Mouse (Mus musculus): ENCODE measurements around the gene Dcaf5. TPM values are rescaled to one million over a fixed set of nuclear protein-coding genes. Genes with fewer than 3 reads are reported as not detected.

Gene Dcaf5
- polyA plus RNA-seq, 1 experiment from 2014 or later, result 22.9 TPM

DNA sequence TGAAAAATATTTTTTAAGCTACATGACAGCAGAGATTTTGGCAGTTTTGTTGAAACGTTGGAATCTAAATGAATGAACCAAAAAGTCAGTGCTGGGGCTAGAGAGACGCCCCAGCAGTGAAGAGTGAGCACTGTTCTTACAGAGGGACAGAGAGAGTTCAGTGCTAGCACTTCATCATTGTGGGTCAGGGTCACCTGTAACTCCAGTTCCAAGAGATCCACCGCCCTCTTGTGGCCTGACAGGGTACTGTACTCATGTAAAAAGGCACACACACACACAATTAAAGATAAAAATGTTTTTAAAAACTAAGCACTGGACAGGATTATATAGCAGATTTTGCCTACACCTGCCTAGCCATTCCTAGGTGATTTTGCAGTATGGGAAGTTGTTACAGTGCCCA is 29.8 kb downstream of the Dcaf5 start:
- Histone ChIP-seq H3K9me3 (no peaks in the 10 kb centered on the region), H3K4me1 (no peaks in the 10 kb centered on the region), H3K36me3 (peaks cover 33% of the 10 kb centered on the region), H3K27me3 (no peaks in the 10 kb centered on the region), H3K27ac (no peak overlapping the region), H3K4me2 (replicated peaks) (no peak overlapping the region), H3K9ac (no peak overlapping the region), H3K4me3 (no peak overlapping the region)
- no peak for ATAC-seq (ENCODE audit: insufficient number of reproducible peaks, insufficient read depth, low FRiP score, low TSS enrichment)
- 46% methylated on average over 3 of the region's 3 CpGs for whole genome bisulfite sequencing

DNA sequence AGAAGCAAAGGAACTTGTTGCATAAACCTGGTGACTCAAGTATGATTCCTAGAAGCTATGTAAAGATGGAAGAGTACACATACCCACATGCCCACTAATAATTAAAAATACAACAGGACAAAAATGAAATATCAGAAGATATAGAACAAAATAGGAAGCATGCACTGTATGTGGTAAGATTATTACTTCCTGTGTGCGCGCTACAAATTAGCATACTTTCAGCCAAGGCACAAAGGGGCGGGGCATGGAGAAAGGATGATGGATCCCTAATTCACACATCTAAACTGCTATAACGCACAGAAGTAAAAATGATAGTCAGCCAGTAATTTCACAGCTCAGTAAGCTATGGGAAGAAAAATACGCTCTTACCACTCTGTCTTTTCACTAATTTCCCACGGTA is 32.3 kb downstream of the Dcaf5 start:
- Histone ChIP-seq H3K9ac (no peak overlapping the region), H3K27ac (no peak overlapping the region), H3K4me2 (replicated peaks) (no peak overlapping the region), H3K9me3 (no peaks in the 10 kb centered on the region), H3K27me3 (no peaks in the 10 kb centered on the region), H3K36me3 (peaks cover 25% of the 10 kb centered on the region), H3K4me3 (no peak overlapping the region), H3K4me1 (no peaks in the 10 kb centered on the region)
- WGBS, result 90% methylated on average over 6 of the region's 6 CpGs
- ATAC-seq (ENCODE audit: insufficient number of reproducible peaks, insufficient read depth, low FRiP score, low TSS enrichment), result no peak

DNA sequence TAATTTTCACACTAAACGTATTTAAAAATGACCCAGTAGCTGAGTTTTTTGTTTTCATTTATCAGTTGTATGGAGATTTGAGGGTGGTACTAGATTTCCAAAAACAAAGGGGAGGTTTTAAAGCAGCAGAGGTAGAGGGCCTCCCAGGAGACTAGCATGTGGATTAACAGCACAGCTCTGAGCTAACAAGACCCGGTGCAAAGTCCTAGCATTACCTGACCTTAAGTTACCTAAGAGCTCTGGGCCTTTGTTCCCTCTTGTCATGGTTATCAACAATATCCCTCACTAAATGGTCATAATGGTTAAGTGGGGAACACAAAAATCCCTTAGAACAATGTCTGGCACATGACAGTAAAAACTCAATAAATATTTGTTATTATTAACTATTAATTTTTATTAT is 37.3 kb downstream of the Dcaf5 start:
- peaks cover 61% of the 10 kb centered on the region for H3K36me3 ChIP-seq

GRCm38 (mm10) chr12:80396397-80396796 is 40.0 kb downstream of the Dcaf5 start:
- 71% methylated on average over 6 of the region's 6 CpGs for WGBS
- ATAC-seq (ENCODE audit: insufficient number of reproducible peaks, insufficient read depth, low FRiP score, low TSS enrichment), result no peak

More for the DNA sequence above, 37.3 kb downstream of the Dcaf5 start:
- Histone ChIP-seq H3K9me3 (no peaks in the 10 kb centered on the region), H3K4me2 (replicated peaks) (no peak overlapping the region), H3K9ac (no peak overlapping the region), H3K4me1 (no peaks in the 10 kb centered on the region), H3K27ac (no peak overlapping the region), H3K4me3 (no peak overlapping the region), H3K27me3 (no peaks in the 10 kb centered on the region)
- 69% methylated on average over 2 of the region's 2 CpGs for whole genome bisulfite sequencing
- no peak for ATAC-seq (ENCODE audit: insufficient number of reproducible peaks, insufficient read depth, low FRiP score, low TSS enrichment)

DNA sequence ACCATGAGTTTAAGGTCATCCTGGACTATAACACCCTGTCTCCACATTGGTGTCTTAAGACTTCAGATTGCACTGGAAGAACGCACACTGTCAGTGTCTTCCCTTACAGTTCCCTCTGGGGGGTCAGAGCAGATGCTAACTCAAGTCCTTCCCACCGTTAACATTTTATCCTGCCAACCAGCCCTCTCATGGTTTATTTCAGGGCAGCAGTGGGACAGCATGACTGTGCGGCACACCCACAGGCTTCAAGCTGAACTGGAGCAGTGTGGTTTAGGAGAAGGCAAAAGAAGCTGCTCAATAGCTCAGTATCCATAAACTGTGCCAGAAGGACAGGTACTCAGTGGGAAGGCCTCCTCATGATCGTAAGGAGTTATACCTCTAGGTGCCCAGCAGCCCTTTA is 41.1 kb downstream of the Dcaf5 start:
- Histone ChIP-seq H3K9me3 (no peaks in the 10 kb centered on the region), H3K27me3 (no peaks in the 10 kb centered on the region), H3K4me2 (replicated peaks) (no peak overlapping the region), H3K27ac (no peak overlapping the region), H3K9ac (no peak overlapping the region), H3K36me3 (peaks cover 53% of the 10 kb centered on the region), H3K4me3 (no peak overlapping the region), H3K4me1 (no peaks in the 10 kb centered on the region)
- no peak for ATAC-seq (ENCODE audit: insufficient number of reproducible peaks, insufficient read depth, low FRiP score, low TSS enrichment)
- WGBS, result 94% methylated on average over 4 of the region's 4 CpGs

More at GRCm38 (mm10) chr12:80396397-80396796, 40.0 kb downstream of the Dcaf5 start:
- H3K36me3 ChIP-seq, result peaks cover 55% of the 10 kb centered on the region
- H3K4me3 ChIP-seq, result no peak overlapping the region
- H3K9me3 ChIP-seq, result no peaks in the 10 kb centered on the region
- H3K27me3 ChIP-seq, result no peaks in the 10 kb centered on the region
- no peak overlapping the region for H3K9ac ChIP-seq
- H3K4me2 ChIP-seq (replicated peaks), result no peak overlapping the region
- H3K4me1 ChIP-seq, result no peaks in the 10 kb centered on the region
- no peak overlapping the region for H3K27ac ChIP-seq

GRCm38 (mm10) chr12:80394045-80394444 is 42.4 kb downstream of the Dcaf5 start:
- ATAC-seq (ENCODE audit: insufficient number of reproducible peaks, insufficient read depth, low FRiP score, low TSS enrichment), result no peak
- 91% methylated on average over 2 of the region's 2 CpGs for WGBS
- H3K27me3 ChIP-seq, result no peaks in the 10 kb centered on the region
- H3K27ac ChIP-seq, result no peak overlapping the region
- no peak overlapping the region for H3K9ac ChIP-seq
- no peak overlapping the region for H3K4me3 ChIP-seq
- no peak overlapping the region for H3K4me2 ChIP-seq (replicated peaks)
- peaks cover 53% of the 10 kb centered on the region for H3K36me3 ChIP-seq
- H3K4me1 ChIP-seq, result no peaks in the 10 kb centered on the region
- no peaks in the 10 kb centered on the region for H3K9me3 ChIP-seq

GRCm38 (mm10) chr12:80389448-80389847 is 47.0 kb downstream of the Dcaf5 start:
- H3K4me3 ChIP-seq, result no peak overlapping the region
- H3K9me3 ChIP-seq, result no peaks in the 10 kb centered on the region
- no peak overlapping the region for H3K9ac ChIP-seq
- ATAC-seq (ENCODE audit: insufficient number of reproducible peaks, insufficient read depth, low FRiP score, low TSS enrichment), result no peak
- H3K4me1 ChIP-seq, result no peaks in the 10 kb centered on the region
- H3K4me2 ChIP-seq (replicated peaks), result no peak overlapping the region
- no peaks in the 10 kb centered on the region for H3K27me3 ChIP-seq
- peaks cover 12% of the 10 kb centered on the region for H3K36me3 ChIP-seq
- 62% methylated on average over 3 of the region's 3 CpGs for WGBS
- H3K27ac ChIP-seq, result no peak overlapping the region

GRCm38 (mm10) chr12:80387326-80387725 is 49.1 kb downstream of the Dcaf5 start:
- no peak for ATAC-seq (ENCODE audit: insufficient number of reproducible peaks, insufficient read depth, low FRiP score, low TSS enrichment)
- H3K4me2 ChIP-seq (replicated peaks), result no peak overlapping the region
- H3K27me3 ChIP-seq, result no peaks in the 10 kb centered on the region
- WGBS, result 87% methylated on average over 5 of the region's 5 CpGs
- H3K4me1 ChIP-seq, result no peaks in the 10 kb centered on the region
- H3K27ac ChIP-seq, result no peak overlapping the region
- H3K9ac ChIP-seq, result no peak overlapping the region
- H3K36me3 ChIP-seq, result peaks cover 5% of the 10 kb centered on the region
- H3K9me3 ChIP-seq, result no peaks in the 10 kb centered on the region
- H3K4me3 ChIP-seq, result no peak overlapping the region

DNA sequence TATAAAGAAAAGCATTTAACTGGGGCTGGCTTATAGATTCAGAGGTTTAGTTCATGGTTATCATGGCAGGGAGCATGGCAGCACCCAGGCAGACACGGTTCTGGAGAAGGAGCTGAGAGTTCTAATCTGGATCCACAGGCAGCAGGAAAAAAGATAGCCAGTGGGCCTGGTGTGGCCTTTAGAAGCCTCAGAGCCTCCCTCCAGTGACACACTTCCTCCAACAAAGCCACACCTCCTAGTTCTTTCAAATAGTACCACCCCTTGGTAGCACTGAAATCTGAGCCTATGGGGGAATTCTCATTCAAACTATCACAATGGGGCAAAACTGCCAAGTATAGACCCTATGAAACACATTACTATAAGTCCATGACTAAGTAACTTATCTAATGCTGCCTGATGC is 51.0 kb downstream of the Dcaf5 start:
- ATAC-seq (ENCODE audit: insufficient number of reproducible peaks, insufficient read depth, low FRiP score, low TSS enrichment), result no peak
- Histone ChIP-seq H3K27ac (no peak overlapping the region), H3K9me3 (no peaks in the 10 kb centered on the region), H3K9ac (no peak overlapping the region), H3K4me2 (replicated peaks) (no peak overlapping the region), H3K4me3 (no peak overlapping the region), H3K4me1 (peaks cover 1% of the 10 kb centered on the region), H3K27me3 (no peaks in the 10 kb centered on the region), H3K36me3 (peaks cover under 1% of the 10 kb centered on the region)
- WGBS, result 71% methylated on average over 1 of the region's 1 CpGs

DNA sequence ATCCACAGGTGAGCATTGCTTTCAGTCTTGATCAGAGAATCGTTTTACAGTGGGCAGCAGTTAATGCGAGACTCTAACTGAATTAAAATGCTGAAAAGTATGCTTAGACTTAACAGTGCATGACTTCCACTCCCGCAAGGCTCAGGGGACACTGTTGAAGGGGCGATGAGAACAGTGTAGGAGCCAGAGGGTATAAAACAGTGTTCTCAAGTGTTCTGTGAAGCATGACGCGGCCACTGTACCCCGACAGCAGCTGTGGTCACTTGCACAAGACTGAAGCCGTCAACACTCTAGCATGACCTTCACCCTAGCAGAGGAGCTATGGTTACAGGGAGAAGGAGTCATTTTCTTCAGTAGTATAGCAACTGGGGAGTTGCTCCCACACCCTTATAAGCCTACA is 52.9 kb downstream of the Dcaf5 start:
- H3K9ac ChIP-seq, result no peak overlapping the region
- no peaks in the 10 kb centered on the region for H3K9me3 ChIP-seq
- no peak overlapping the region for H3K4me2 ChIP-seq (replicated peaks)
- H3K4me1 ChIP-seq, result peaks cover 6% of the 10 kb centered on the region
- no peaks in the 10 kb centered on the region for H3K27me3 ChIP-seq
- H3K36me3 ChIP-seq, result 0 out of 2 replicates have a peak, but pooled peaks cover 10% of the 10 kb centered on the region
- no peak overlapping the region for H3K27ac ChIP-seq
- ATAC-seq (ENCODE audit: insufficient number of reproducible peaks, insufficient read depth, low FRiP score, low TSS enrichment), result no peak
- H3K4me3 ChIP-seq, result no peak overlapping the region
- WGBS, result 86% methylated on average over 8 of the region's 8 CpGs

DNA sequence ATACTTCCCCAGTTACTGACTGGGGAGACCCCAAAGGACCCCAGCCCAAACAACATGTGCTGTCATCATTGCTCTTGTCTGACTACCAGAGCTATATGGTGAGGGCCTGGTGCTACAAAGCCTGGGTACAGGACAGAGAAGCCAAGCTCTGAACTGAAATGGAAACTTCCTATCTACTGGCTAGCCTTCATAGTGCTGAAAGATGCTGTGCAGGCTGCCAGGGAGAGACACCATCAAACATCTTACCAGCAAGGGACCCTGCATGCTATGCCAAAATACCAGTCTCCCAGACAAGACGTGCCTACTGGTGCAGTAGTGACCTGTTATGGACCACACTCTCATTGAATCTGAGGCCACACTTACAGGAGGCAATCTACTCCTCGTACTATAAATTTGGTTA is 53.6 kb downstream of the Dcaf5 start:
- Histone ChIP-seq H3K4me1 (peaks cover 6% of the 10 kb centered on the region), H3K9ac (no peak overlapping the region), H3K36me3 (0 out of 2 replicates have a peak, but pooled peaks cover 11% of the 10 kb centered on the region), H3K4me2 (replicated peaks) (no peak overlapping the region), H3K4me3 (no peak overlapping the region), H3K9me3 (no peaks in the 10 kb centered on the region), H3K27ac (no peak overlapping the region), H3K27me3 (no peaks in the 10 kb centered on the region)
- 86% methylated on average over 2 of the region's 2 CpGs for WGBS
- ATAC-seq (ENCODE audit: insufficient number of reproducible peaks, insufficient read depth, low FRiP score, low TSS enrichment), result no peak

DNA sequence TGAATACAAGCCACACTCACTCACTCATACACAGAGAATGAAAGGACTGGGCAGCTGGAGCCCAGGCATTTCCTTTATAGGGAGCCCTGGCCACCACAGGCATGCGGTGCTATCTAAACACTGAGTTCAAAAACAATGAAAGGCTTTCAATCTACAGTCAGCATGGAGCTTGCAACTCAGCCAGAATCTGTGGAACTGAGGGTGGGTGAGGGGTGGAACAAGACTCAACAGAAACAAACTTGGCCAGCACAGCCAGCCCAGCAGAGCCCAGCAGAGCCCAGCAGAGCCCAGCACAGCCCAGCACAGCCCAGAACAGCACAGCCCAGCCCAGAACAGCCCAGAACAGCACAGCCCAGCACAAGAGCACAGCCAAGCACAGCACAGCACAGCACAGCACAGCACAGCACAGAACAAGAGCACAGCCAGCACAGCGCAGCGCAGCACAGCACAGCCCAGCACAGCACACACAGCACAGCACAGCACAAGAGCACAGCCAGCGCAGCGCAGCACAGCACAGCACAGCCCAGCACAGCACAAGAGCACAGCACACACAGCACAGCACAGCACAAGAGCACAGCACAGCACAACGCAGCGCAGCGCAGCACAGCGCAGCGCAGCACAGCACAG is 56.5 kb downstream of the Dcaf5 start:
- no peak overlapping the region for H3K9ac ChIP-seq
- ATAC-seq (ENCODE audit: insufficient number of reproducible peaks, insufficient read depth, low FRiP score, low TSS enrichment), result peak; percentile 83; the same call in 1 of the 2 replicates
- H3K4me1 ChIP-seq, result peaks cover 6% of the 10 kb centered on the region
- peak overlapping the region; percentile 83 for H3K27ac ChIP-seq
- 80% methylated on average over 10 of the region's 10 CpGs for WGBS
- no peaks in the 10 kb centered on the region for H3K9me3 ChIP-seq
- H3K27me3 ChIP-seq, result no peaks in the 10 kb centered on the region
- H3K4me3 ChIP-seq, result no peak overlapping the region
- H3K4me2 ChIP-seq (replicated peaks), result no peak overlapping the region
- peaks cover 29% of the 10 kb centered on the region for H3K36me3 ChIP-seq
